29 mouse cellular contexts compared by ENCODE assay signal in genomic region chr10:77826951-77827350, GRCm38 (mm10). TPM values are rescaled to one million over a fixed set of nuclear protein-coding genes. Genes with fewer than 3 reads are reported as not detected.
"Had no signal": no experiment of that assay in that cellular context is flagged by ENCODE, and none has a peak within 500 bp of the region (broad histone marks: within the 10 kb centered on the region; RNA-seq: fewer than 3 reads in every experiment).

Gene Krtap10-4 (minus strand): TSS chr10:77827095.

- ATAC-seq: intestine, postnatal 0 days; midbrain, embryonic 13.5 days had no signal

- H3K4me3 ChIP-seq: layer of hippocampus, adult 2 months; liver, embryonic 13.5 days; megakaryocyte, embryonic 14.5 days; midbrain, embryonic 10.5 days; midbrain, embryonic 13.5 days had no signal

- H3K4me2 ChIP-seq: liver, embryonic 13.5 days; midbrain, embryonic 13.5 days had no signal

- H3K9me3 ChIP-seq: liver, embryonic 13.5 days had no signal

- H3K27ac ChIP-seq: kidney, postnatal 0 days; layer of hippocampus, adult 2 months; liver, embryonic 13.5 days; macrophage; midbrain, embryonic 10.5 days; midbrain, embryonic 13.5 days had no signal

- H3K27me3 ChIP-seq: liver, embryonic 13.5 days; midbrain, embryonic 13.5 days had no signal

- H3K4me1 ChIP-seq: liver, embryonic 13.5 days; megakaryocyte, embryonic 14.5 days; midbrain, embryonic 10.5 days; midbrain, embryonic 13.5 days had no signal

- DNase-seq: kidney, adult 2 months; kidney, postnatal 25 days; layer of hippocampus, adult 9-11 months; liver, embryonic 13.5 days; thymus, postnatal 25 days had no signal

- H3K36me3 ChIP-seq: liver, embryonic 13.5 days; midbrain, embryonic 10.5 days; midbrain, embryonic 13.5 days had no signal

- H3K9ac ChIP-seq: liver, embryonic 13.5 days; midbrain, embryonic 13.5 days had no signal

RNA-seq across cellular contexts. Expression of gene Krtap10-4, which starts in this region (rescaled TPM):
- total RNA-seq: layer of hippocampus, adult 2 months; layer of hippocampus, postnatal 25 days; left cerebral cortex, adult 18-20 months; left cerebral cortex, postnatal 10 days; left cerebral cortex, postnatal 36 days; liver, adult 2 months had no signal
- polyA plus RNA-seq: intestine, embryonic 14.5 days; intestine, postnatal 0 days; kidney, adult 2 months; kidney, embryonic 14.5 days; kidney, postnatal 0 days; large intestine, adult 2 months; limb, embryonic 11.5 days; limb, embryonic 14.5 days; liver, adult 2 months; liver, embryonic 13.5 days; liver, embryonic 16.5 days; macrophage; midbrain, embryonic 10.5 days; midbrain, embryonic 13.5 days; midbrain, postnatal 0 days; neural tube, embryonic 11.5 days; neural tube, embryonic 14.5 days; small intestine, adult 2 months; spleen, adult 2 months; thymus, postnatal 0 days had no signal
